Mouse (Mus musculus) forebrain, embryonic 16.5 days (tissue): ENCODE data around the gene Ceacam18. TPM values are rescaled to one million over a fixed set of nuclear protein-coding genes. Genes with fewer than 3 reads are reported as not detected.
"Not testable (repeated sequence)": the region's sequence is repeated elsewhere in the genome, so short reads cannot be mapped to it uniquely, and the experiment has no call there.

Experiments
- ATAC-seq: fragments of 200-750 bp; cut with Nextera tagmentation; 2 replicates; pipeline ENCODE4 v1.8.0; 2017; ENCODE audit warnings: mild to moderate bottlenecking, moderate library complexity
- H3K27ac ChIP-seq: fragments of 300-500 bp; sonication (generic); 2 replicates; pipeline ENCODE4 v1.5.1; 2014; ENCODE audit warnings: low read length, control low read depth
- H3K27me3 ChIP-seq: fragments of 300-500 bp; sonication (generic); replicated peaks from 2 replicates; pipeline ENCODE4 v1.6.1; 2014; ENCODE audit warnings: low read length; ENCODE audit not compliant: control insufficient read depth, insufficient read depth
- H3K36me3 ChIP-seq: fragments of 300-500 bp; sonication (generic); 2 replicates; pipeline ENCODE4 v1.6.1; 2014; ENCODE audit not compliant: control insufficient read depth, insufficient read depth
- H3K4me1 ChIP-seq: fragments of 300-500 bp; sonication (generic); replicated peaks from 2 replicates; pipeline ENCODE4 v1.6.1; 2014; ENCODE audit warnings: low read length; ENCODE audit not compliant: control insufficient read depth, insufficient read depth
- H3K4me2 ChIP-seq: fragments of 300-500 bp; sonication (generic); 2 replicates; pipeline ENCODE4 v1.6.1; 2014; ENCODE audit warnings: mild to moderate bottlenecking, low read length, control low read depth
- H3K4me3 ChIP-seq: fragments of 300-500 bp; sonication (generic); replicated peaks from 2 replicates; pipeline ENCODE4 v1.5.1; 2014; ENCODE audit warnings: mild to moderate bottlenecking, low read length, control low read depth
- H3K9ac ChIP-seq: fragments of 300-500 bp; sonication (generic); replicated peaks from 2 replicates; pipeline ENCODE4 v1.6.1; 2014; ENCODE audit warnings: low read depth, low read length, control low read depth
- H3K9me3 ChIP-seq: fragments of 300-500 bp; sonication (generic); 2 replicates; pipeline ENCODE4 v1.6.1; 2016; ENCODE audit warnings: low read length; ENCODE audit not compliant: control insufficient read depth
- WGBS: fragments of 180-500 bp; shearing (Covaris S2); extraction: QIAGEN DNeasy Blood & Tissue Kit; methylation state at CpG from one replicate; pipeline ENCODE4 v1.1.7; 2014; 5-methylcytosine and 5-hydroxymethylcytosine counted together
- polyA plus RNA-seq: library from polyadenylated mRNA; unstranded; fragments of >200 nt; fragmentation: Nextera tagmentation; extraction: Ambion mirVana; gene quantifications from 2 replicates; pipeline ENCODE4 v1.2.1, GENCODE M21; 2015

The Ceacam18 gene
- polyA plus RNA-seq, 1 experiment from 2014 or later = not detected

- Histone ChIP-seq H3K4me1 (no peaks in the 10 kb centered on the region), H3K4me3 (no peak overlapping the region), H3K9ac (no peak overlapping the region), H3K4me2 (no peak overlapping the region), H3K27me3 (no peaks in the 10 kb centered on the region), H3K27ac (no peak overlapping the region), H3K36me3 (peaks cover 25% of the 10 kb centered on the region), H3K9me3 (no peaks in the 10 kb centered on the region)
- 21% methylated on average over 5 of the region's 5 CpGs for whole genome bisulfite sequencing
- ATAC-seq = no peak
These were observed 46.5 kb downstream of the Ceacam18 start for GRCm38 (mm10) chr7:43680960-43681359.

- not testable (repeated sequence) for H3K36me3 ChIP-seq, H3K4me1 ChIP-seq, H3K27ac ChIP-seq, H3K4me2 ChIP-seq, H3K9ac ChIP-seq, H3K9me3 ChIP-seq, H3K27me3 ChIP-seq, H3K4me3 ChIP-seq, ATAC-seq
- 29% methylated on average over 1 of the region's 1 CpGs for WGBS
These were observed 48.0 kb downstream of the Ceacam18 start for GRCm38 (mm10) chr7:43682511-43682910.

- no peak overlapping the region for H3K27ac ChIP-seq
- H3K36me3 ChIP-seq = no peaks in the 10 kb centered on the region
- H3K9me3 ChIP-seq = no peaks in the 10 kb centered on the region
- ATAC-seq = no peak
- no peaks in the 10 kb centered on the region for H3K27me3 ChIP-seq
- H3K4me2 ChIP-seq = no peak overlapping the region
- no peak overlapping the region for H3K9ac ChIP-seq
- WGBS = 83% methylated on average over 7 of the region's 7 CpGs
- no peaks in the 10 kb centered on the region for H3K4me1 ChIP-seq
- no peak overlapping the region for H3K4me3 ChIP-seq
These were observed 50.6 kb downstream of the Ceacam18 start for GRCm38 (mm10) chr7:43685088-43685487.

GRCm38 (mm10) chr7:43690118-43690517, 55.6 kb downstream of the Ceacam18 start, which contains the start of gene Klk14:
TSS of gene Klk14 (plus strand) at chr7:43690418.
- no peak within 1 kb of the TSS for H3K9ac ChIP-seq
- H3K4me2 ChIP-seq = no peak within 1 kb of the TSS
- H3K36me3 ChIP-seq = no peaks in the 10 kb centered on the region
- ATAC-seq = no peak
- no peaks in the 10 kb centered on the region for H3K4me1 ChIP-seq
- H3K9me3 ChIP-seq = no peaks in the 10 kb centered on the region
- no peak within 1 kb of the TSS for H3K27ac ChIP-seq
- H3K27me3 ChIP-seq = no peaks in the 10 kb centered on the region
- H3K4me3 ChIP-seq = no peak within 1 kb of the TSS

Other genes starting within 250 kb of the Ceacam18 start
- gene Siglecg, start 226.5 kb upstream of the Ceacam18 start, polyA plus RNA-seq = not detected in 2 replicates
- not detected in 2 replicates for gene Lim2, start 207.0 kb upstream of the Ceacam18 start, polyA plus RNA-seq
- gene Nkg7, start 197.6 kb upstream of the Ceacam18 start, polyA plus RNA-seq = not detected in 2 replicates
- not detected in 2 replicates for gene Cldnd2, start 193.9 kb upstream of the Ceacam18 start, polyA plus RNA-seq
- 123 and 127 TPM in 2 replicates for gene Etfb, start 190.6 kb upstream of the Ceacam18 start, polyA plus RNA-seq
- 0.42 TPM in 1 of 2 replicates, not detected in the other for gene Gm45233, start 190.6 kb upstream of the Ceacam18 start, polyA plus RNA-seq
- 5.5 and 7.3 TPM in 2 replicates for gene Vsig10l, start 171.6 kb upstream of the Ceacam18 start, polyA plus RNA-seq
- 4.3 and 4.5 TPM in 2 replicates for gene Iglon5, start 144.6 kb upstream of the Ceacam18 start, polyA plus RNA-seq
- gene 4931406B18Rik, start 128.8 kb upstream of the Ceacam18 start, polyA plus RNA-seq = not detected in 2 replicates
- gene Cd33, start 90.3 kb upstream of the Ceacam18 start, polyA plus RNA-seq = 0.92 and 1.9 TPM in 2 replicates
- gene Zfp658, start 72.5 kb upstream of the Ceacam18 start, polyA plus RNA-seq = 12.5 TPM in 2 replicates
- 18.5 and 20.9 TPM in 2 replicates for gene Zfp719, start 55.1 kb upstream of the Ceacam18 start, polyA plus RNA-seq
- gene Zfp819, start 27.5 kb upstream of the Ceacam18 start, polyA plus RNA-seq = 0.23 and 0.26 TPM in 2 replicates
- gene Siglece, start 25.5 kb downstream of the Ceacam18 start, polyA plus RNA-seq = 0.12 and 0.29 TPM in 2 replicates
- gene Ctu1, start 37.3 kb downstream of the Ceacam18 start, polyA plus RNA-seq = 29.3 and 31.9 TPM in 2 replicates
- not detected in 2 replicates for gene Klk14, start 55.7 kb downstream of the Ceacam18 start, polyA plus RNA-seq
- not detected in 2 replicates for gene Klk13, start 77.9 kb downstream of the Ceacam18 start, polyA plus RNA-seq
- not detected in 2 replicates for gene Klk12, start 134.2 kb downstream of the Ceacam18 start, polyA plus RNA-seq
- not detected in 2 replicates for gene Klk11, start 139.9 kb downstream of the Ceacam18 start, polyA plus RNA-seq
- gene Klk10, start 146.3 kb downstream of the Ceacam18 start, polyA plus RNA-seq = 0.35 TPM in 2 replicates
- 0.23 TPM in 1 of 2 replicates, not detected in the other for gene Klk9, start 157.2 kb downstream of the Ceacam18 start, polyA plus RNA-seq
- gene Klk8, start 162.9 kb downstream of the Ceacam18 start, polyA plus RNA-seq = 5.8 and 6.8 TPM in 2 replicates
- not detected in 2 replicates for gene Klk7, start 176.6 kb downstream of the Ceacam18 start, polyA plus RNA-seq
- gene Klk6, start 189.8 kb downstream of the Ceacam18 start, polyA plus RNA-seq = not detected in 2 replicates
- not detected in 2 replicates for gene Klk5, start 207.3 kb downstream of the Ceacam18 start, polyA plus RNA-seq
- gene Klk4, start 246.5 kb downstream of the Ceacam18 start, polyA plus RNA-seq = 0.33 and 0.46 TPM in 2 replicates